Comparison of ENCODE assay signal across 22 mouse cellular contexts in the genomic region with DNA sequence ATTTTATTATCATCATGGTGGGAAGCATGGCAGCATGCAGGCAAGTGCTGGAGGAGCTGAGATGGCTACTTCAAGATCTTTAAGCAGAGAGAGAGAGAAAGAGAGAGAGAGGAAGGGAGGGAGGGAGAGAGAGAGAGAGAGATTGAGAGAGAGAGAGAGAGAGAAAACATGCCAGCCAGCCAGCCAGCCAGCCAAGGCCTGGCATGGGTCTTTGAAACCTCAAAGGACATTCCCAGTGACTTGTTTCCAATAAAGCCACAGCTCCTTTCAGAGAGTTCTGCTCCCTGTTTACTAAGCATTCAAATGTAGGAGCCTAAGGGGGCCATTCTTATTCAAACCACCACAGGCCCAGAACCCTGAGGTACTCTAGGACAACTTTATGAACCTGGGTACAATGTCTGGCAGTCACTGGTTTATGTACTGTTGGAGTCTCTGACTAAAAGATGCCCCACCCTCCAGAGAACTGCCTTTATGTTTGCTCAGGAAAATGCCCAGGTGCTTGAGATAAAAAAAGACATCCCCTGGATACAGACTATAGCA. TPM values are rescaled to one million over a fixed set of nuclear protein-coding genes. Genes with fewer than 3 reads are reported as not detected.
DNase-seq lines count a peak whose midpoint lies in the region; ATAC-seq and TF ChIP-seq lines count a peak whose summit lies in the region.
"Had no signal": no experiment of that assay in that cellular context is flagged by ENCODE, and none has a peak within 500 bp of the region (broad histone marks: within the 10 kb centered on the region; RNA-seq: fewer than 3 reads in every experiment).

No protein-coding gene starts in this region.

- H3K36me3 ChIP-seq in midbrain, embryonic 15.5 days (replicated peaks): no peaks in the 10 kb centered on the region
- H3K36me3 ChIP-seq in lung, postnatal 0 days (ENCODE audit: insufficient read depth, low read length): no peaks in the 10 kb centered on the region
- no peaks in the 10 kb centered on the region for H3K36me3 ChIP-seq in intestine, embryonic 15.5 days
- H3K36me3 ChIP-seq: embryonic facial prominence, embryonic 12.5 days; hindbrain, embryonic 15.5 days; midbrain, embryonic 12.5 days had no signal

- H3K9ac ChIP-seq in midbrain, embryonic 15.5 days: no peak overlapping the region
- H3K9ac ChIP-seq in lung, postnatal 0 days (replicated peaks; ENCODE audit: low read depth): no peak overlapping the region
- H3K9ac ChIP-seq in intestine, embryonic 15.5 days: no peak overlapping the region
- H3K9ac ChIP-seq: embryonic facial prominence, embryonic 12.5 days; hindbrain, embryonic 15.5 days; midbrain, embryonic 12.5 days had no signal

- ATAC-seq in midbrain, embryonic 15.5 days (replicated peaks): no peak
- no peak for ATAC-seq in lung, postnatal 0 days
- no peak for ATAC-seq in intestine, embryonic 15.5 days
- ATAC-seq: forebrain, embryonic 14.5 days had no signal

- H3K27me3 ChIP-seq in midbrain, embryonic 15.5 days (replicated peaks): no peaks in the 10 kb centered on the region
- H3K27me3 ChIP-seq in lung, postnatal 0 days (replicated peaks; ENCODE audit: insufficient read depth, low read length): no peaks in the 10 kb centered on the region
- no peaks in the 10 kb centered on the region for H3K27me3 ChIP-seq in intestine, embryonic 15.5 days (replicated peaks)
- H3K27me3 ChIP-seq: embryonic facial prominence, embryonic 12.5 days; hindbrain, embryonic 15.5 days; midbrain, embryonic 12.5 days had no signal

- no peak for TF ChIP-seq CTCF in layer of hippocampus, adult 2 months (conservative IDR thresholded peaks at IDR 0.05)
- TF ChIP-seq CTCF in lung, postnatal 0 days (IDR thresholded peaks at IDR 0.05): no peak

- no peaks in the 10 kb centered on the region for H3K9me3 ChIP-seq in midbrain, embryonic 15.5 days
- no peaks in the 10 kb centered on the region for H3K9me3 ChIP-seq in lung, postnatal 0 days (ENCODE audit: low read length)
- no peaks in the 10 kb centered on the region for H3K9me3 ChIP-seq in intestine, embryonic 15.5 days
- H3K9me3 ChIP-seq: embryonic facial prominence, embryonic 12.5 days; hindbrain, embryonic 15.5 days; midbrain, embryonic 12.5 days had no signal

- no peak for DNase-seq in layer of hippocampus, adult 2 months (ENCODE audit: low spot score in 2 of 2)
- no peak for DNase-seq in layer of hippocampus, postnatal 36 days
- DNase-seq in ES-CJ7 (ENCODE audit: low read depth, low spot score) (peak; percentile 57), R1 (ENCODE audit: low read depth, low spot score) (peak; percentile 80)
- no peak for DNase-seq in lung, postnatal 0 days (ENCODE audit: low spot score)
- DNase-seq: adrenal gland, adult 8-10 months; cerebellum, adult 9-10 months; gastrocnemius, postnatal 36 days; kidney, adult 11 months; lung, adult 2 months; right cerebral cortex, adult 18-20 months; thymus, postnatal 14 days had no signal

- TF ChIP-seq EP300 in lung, postnatal 0 days (IDR thresholded peaks at IDR 0.05): no peak

- no peak overlapping the region for H3K4me2 ChIP-seq in midbrain, embryonic 15.5 days
- no peak overlapping the region for H3K4me2 ChIP-seq in lung, postnatal 0 days (replicated peaks; ENCODE audit: low read depth, low read length)
- no peak overlapping the region for H3K4me2 ChIP-seq in intestine, embryonic 15.5 days (replicated peaks)
- H3K4me2 ChIP-seq: embryonic facial prominence, embryonic 12.5 days; hindbrain, embryonic 15.5 days; liver, embryonic 11.5 days; midbrain, embryonic 12.5 days had no signal

- H3K27ac ChIP-seq in layer of hippocampus, adult 2 months: peak overlapping the region; percentile 66
- H3K27ac ChIP-seq in midbrain, embryonic 15.5 days: peak overlapping the region; percentile 9; the same call in 1 of the 2 replicates
- no peak overlapping the region for H3K27ac ChIP-seq in lung, postnatal 0 days (ENCODE audit: low read length)
- H3K27ac ChIP-seq in intestine, embryonic 15.5 days: no peak overlapping the region
- H3K27ac ChIP-seq: embryonic facial prominence, embryonic 12.5 days; hindbrain, embryonic 15.5 days; kidney, postnatal 0 days; macrophage; midbrain, embryonic 12.5 days had no signal

- H3K4me3 ChIP-seq in layer of hippocampus, adult 2 months: no peak overlapping the region
- no peak overlapping the region for H3K4me3 ChIP-seq in midbrain, embryonic 15.5 days
- no peak overlapping the region for H3K4me3 ChIP-seq in lung, postnatal 0 days (ENCODE audit: low read depth, low read length)
- no peak overlapping the region for H3K4me3 ChIP-seq in intestine, embryonic 15.5 days (replicated peaks)
- H3K4me3 ChIP-seq: embryonic facial prominence, embryonic 12.5 days; erythroblast, embryonic 14.5 days; hindbrain, embryonic 15.5 days; midbrain, embryonic 12.5 days had no signal

- H3K4me1 ChIP-seq in midbrain, embryonic 15.5 days: peaks cover 31% of the 10 kb centered on the region
- no peaks in the 10 kb centered on the region for H3K4me1 ChIP-seq in lung, postnatal 0 days (ENCODE audit: insufficient read depth, low read depth, low read length)
- 0 out of 2 replicates have a peak, but pooled peaks cover 4% of the 10 kb centered on the region for H3K4me1 ChIP-seq in intestine, embryonic 15.5 days (replicated peaks)

RNA-seq across cellular contexts. Expression of gene Eipr1, which starts 45.3 kb away (rescaled TPM):
- 10 to 100 TPM; 51.7 to 53.0 TPM for total RNA-seq in layer of hippocampus, adult 2 months (2021)
- 10 to 100 TPM; 47.5 to 54.1 TPM for total RNA-seq in layer of hippocampus, postnatal 36 days (2021)
- polyA plus RNA-seq in midbrain, embryonic 15.5 days (2015; fragmentation: Nextera tagmentation; extraction: Ambion mirVana): 79.2 and 85.6 TPM in 2 replicates
- 18.2 and 21.6 TPM in 2 replicates for polyA plus RNA-seq in lung, postnatal 0 days (2015; fragmentation: Nextera tagmentation; extraction: Ambion mirVana)
- 27.3 and 28.6 TPM in 2 replicates for polyA plus RNA-seq in intestine, embryonic 15.5 days (2015; fragmentation: Nextera tagmentation; extraction: Ambion mirVana)

RNA-seq across cellular contexts. Expression of gene Trappc12, which starts 46.7 kb away (rescaled TPM):
- total RNA-seq in layer of hippocampus, adult 2 months (2021): 10 to 100 TPM; 58.6 to 59.7 TPM
- 10 to 100 TPM; 57.2 to 57.5 TPM for total RNA-seq in layer of hippocampus, postnatal 36 days (2021)
- polyA plus RNA-seq in midbrain, embryonic 15.5 days (2015; fragmentation: Nextera tagmentation; extraction: Ambion mirVana): 46.4 and 46.7 TPM in 2 replicates
- 19.0 and 21.2 TPM in 2 replicates for polyA plus RNA-seq in lung, postnatal 0 days (2015; fragmentation: Nextera tagmentation; extraction: Ambion mirVana)
- 34.6 and 34.9 TPM in 2 replicates for polyA plus RNA-seq in intestine, embryonic 15.5 days (2015; fragmentation: Nextera tagmentation; extraction: Ambion mirVana)

Comparison
In these comparisons a context has a peak if more than half of its experiments do, and no peak if none do; other contexts are left out.
1. DNase-seq: peak in ES-CJ7 (single experiment) and R1 (single experiment); none in layer of hippocampus, adult 2 months (0 of 2), layer of hippocampus, postnatal 36 days (0 of 2) and lung, postnatal 0 days (single experiment).
2. H3K27ac ChIP-seq: peak in layer of hippocampus, adult 2 months (single experiment) and midbrain, embryonic 15.5 days (single experiment); none in lung, postnatal 0 days (single experiment) and intestine, embryonic 15.5 days (single experiment).